Mouse (Mus musculus) heart, postnatal 25 days (tissue): Measurements from ENCODE around the gene Snx4. TPM values are rescaled to one million over a fixed set of nuclear protein-coding genes. Genes with fewer than 3 reads are reported as not detected.

Source experiments
- DNase-seq: peaks from one replicate; pipeline ENCODE4 v3.0.0; 2022; ENCODE audit warnings: low spot score
- intact Hi-C: fragments of 180-260 bp; cut with DNase I; formaldehyde crosslinking; loops from one replicate; pipeline ENCODE4 v1.15.1; 2025
- total RNA-seq, 2 experiments: library from RNA; stranded (reverse); gene quantifications; 2 replicates each; pipeline ENCODE4 v1.2.3; 2021

The Snx4 gene
- total RNA-seq, 2 experiments from 2014 or later: 24.0 to 25.6 TPM

- intact Hi-C loops: loop anchor here (10.0 kb wide), 1 partner anchor 206 kb away; no protein-coding TSS in a partner anchor
Observed at GRCm38 (mm10) chr16:33338492-33338891, 87.2 kb downstream of the Snx4 start.

GRCm38 (mm10) chr16:33339476-33339875 is 88.2 kb downstream of the Snx4 start:
- DNase-seq: no peak
- intact Hi-C loops: loop anchor here (10.0 kb wide), 1 partner anchor 205 kb away; no protein-coding TSS in a partner anchor

More at GRCm38 (mm10) chr16:33338492-33338891, 87.2 kb downstream of the Snx4 start:
- DNase-seq: no peak

DNA sequence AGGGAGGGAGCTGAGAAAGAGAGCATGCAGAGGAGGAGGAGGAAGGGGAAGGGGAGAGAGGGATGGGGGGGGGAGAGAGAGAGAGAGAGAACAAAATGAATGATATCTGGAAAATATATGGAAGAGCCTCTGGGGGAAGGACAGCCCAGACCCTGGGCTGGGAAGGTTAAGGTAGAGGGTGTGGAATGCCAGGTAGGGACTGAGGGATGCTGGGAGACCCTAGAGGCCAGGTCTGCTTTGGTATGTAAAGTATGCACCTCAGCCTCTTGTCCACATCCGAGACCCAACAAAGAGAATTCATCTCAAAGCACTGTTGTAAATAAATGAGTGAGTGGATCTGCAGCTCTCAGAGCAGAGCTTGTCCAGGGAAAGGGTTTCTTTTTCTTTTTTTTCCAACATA is 91.1 kb downstream of the Snx4 start:
- DNase-seq: no peak
- intact Hi-C loops: no loop called here

DNA sequence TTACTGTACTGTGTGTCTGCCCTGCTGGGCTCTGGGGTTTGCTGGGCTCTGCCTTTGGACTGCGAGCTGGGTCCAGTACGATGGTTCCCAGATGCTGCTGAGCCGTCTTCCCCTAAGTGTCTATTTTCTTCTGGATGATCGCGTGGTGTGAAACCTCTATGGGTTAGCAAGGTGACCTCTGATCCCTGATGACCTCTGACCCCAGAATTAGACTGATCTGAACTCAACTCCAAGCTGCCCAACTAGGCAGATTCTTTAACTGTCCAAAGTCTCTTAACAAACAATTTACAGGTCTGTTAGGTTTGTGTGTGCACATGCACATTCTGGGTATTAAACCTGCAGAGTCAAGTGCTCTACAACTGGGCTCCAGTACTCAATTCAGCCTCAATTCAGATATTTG is 91.9 kb downstream of the Snx4 start:
- intact Hi-C loops: no loop called here
- no peak for DNase-seq

- DNase-seq: no peak
- intact Hi-C loops: no loop called here
Observed at GRCm38 (mm10) chr16:33343601-33344000, 92.4 kb downstream of the Snx4 start.

DNA sequence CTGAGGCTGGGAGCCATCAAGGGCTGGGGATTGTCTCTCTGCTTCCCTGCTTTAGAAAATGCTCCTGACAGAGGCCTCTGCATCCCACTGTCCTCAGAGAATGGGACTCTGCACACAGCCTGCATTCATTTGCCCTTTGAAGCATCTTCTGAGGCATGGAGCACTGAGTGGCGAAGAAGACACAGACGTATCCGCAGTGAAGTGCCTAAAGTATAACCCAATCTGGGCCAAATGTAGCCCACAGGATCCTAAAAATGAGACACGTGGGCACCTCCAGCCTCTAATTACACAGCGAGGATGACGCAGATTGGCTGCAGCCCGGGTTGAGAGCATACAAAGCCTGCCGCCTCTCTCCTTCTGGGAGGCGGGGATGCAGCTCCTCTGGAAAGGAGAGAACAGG is 93.1 kb downstream of the Snx4 start:
- intact Hi-C loops: no loop called here

DNA sequence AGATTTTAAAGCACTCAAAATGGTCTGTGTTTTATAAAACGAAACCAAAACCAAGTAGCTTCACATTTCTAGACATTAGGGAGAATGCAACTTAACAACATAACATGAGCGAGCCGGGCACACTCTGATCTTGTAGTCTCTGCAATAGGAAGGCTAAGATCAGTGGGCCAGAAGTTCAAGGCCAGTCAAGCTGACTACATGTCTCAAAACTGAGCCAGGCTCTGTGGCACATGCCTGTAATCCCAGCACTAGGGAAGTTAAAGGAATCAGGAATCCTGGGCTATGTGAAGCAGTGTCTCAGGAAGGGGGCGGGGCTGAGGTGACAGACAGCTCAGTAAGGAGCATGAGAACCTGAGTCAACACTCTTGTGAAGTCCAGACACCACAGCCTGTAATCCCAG is 93.6 kb downstream of the Snx4 start:
- intact Hi-C loops: no loop called here
- DNase-seq: no peak

More for the DNA sequence above, 93.1 kb downstream of the Snx4 start:
- DNase-seq: no peak

- no peak for DNase-seq
- intact Hi-C loops: no loop called here
Observed at GRCm38 (mm10) chr16:33346376-33346775, 95.1 kb downstream of the Snx4 start.

GRCm38 (mm10) chr16:33347134-33347533 is 95.9 kb downstream of the Snx4 start:
- intact Hi-C loops: no loop called here
- DNase-seq: no peak

Other genes starting within 250 kb of the Snx4 start
- under 1 TPM; 0.52 to 0.64 TPM for gene Iqcg, start 195.2 kb upstream of the Snx4 start, total RNA-seq
- gene Rpl35a, start 195.0 kb upstream of the Snx4 start, total RNA-seq: 100 to 1,000 TPM; 303 to 319 TPM
- gene Lmln, start 188.9 kb upstream of the Snx4 start, total RNA-seq: 1 to 10 TPM; 2.2 to 3.4 TPM
- gene Osbpl11, start 66.4 kb upstream of the Snx4 start, total RNA-seq: 10 to 100 TPM; 18.3 to 20.4 TPM
- 10 to 100 TPM; 36.1 to 38.0 TPM for gene Zfp148, start 129.4 kb downstream of the Snx4 start, total RNA-seq